Mouse (Mus musculus): Measurements from ENCODE around the gene Tmem206. TPM values are rescaled to one million over a fixed set of nuclear protein-coding genes. Genes with fewer than 3 reads are reported as not detected.

Tmem206 gene
- polyA plus RNA-seq, 1 experiment, result not detected

- no peak for TF ChIP-seq POLR2A (IDR thresholded peaks at IDR 0.05; ENCODE audit: insufficient read depth, low read depth, low read length)
- no peak for TF ChIP-seq CTCF (IDR thresholded peaks at IDR 0.05; ENCODE audit: insufficient read depth, low read depth, low read length)
- 33% methylated on average over 5 of the region's 5 CpGs for WGBS
- Histone ChIP-seq H3K27ac (ENCODE audit: insufficient read depth, low read depth, low read length) (peak overlapping the region; percentile 37; the same call in 1 of the 2 replicates), H3K4me3 (ENCODE audit: insufficient read depth, low read depth, low read length) (no peak overlapping the region), H3K4me1 (ENCODE audit: control insufficient read depth, insufficient read depth, low read length) (peaks cover 12% of the 10 kb centered on the region)
Measured at GRCm38 (mm10) chr1:191292348-191292747, 33.4 kb upstream of the Tmem206 start.

DNA sequence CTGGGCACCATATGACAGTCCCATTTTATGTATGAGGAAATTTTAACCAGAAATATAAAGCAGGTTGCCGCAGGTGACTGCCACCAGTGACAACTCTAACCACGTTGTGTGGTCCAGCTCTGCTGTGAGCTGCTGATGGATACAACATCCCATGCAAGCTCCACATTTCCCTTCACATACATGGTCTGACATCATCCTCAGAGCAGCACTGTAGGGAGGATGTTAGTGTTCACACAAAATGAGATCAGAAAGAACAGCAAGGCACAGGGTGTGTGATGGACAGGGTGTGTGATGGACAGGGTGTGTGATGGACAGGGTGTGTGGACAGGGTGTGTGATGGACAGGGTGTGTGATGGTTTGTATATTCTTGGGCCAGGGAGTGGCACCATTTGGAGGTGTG, 32.7 kb upstream of the Tmem206 start:
- no peak for TF ChIP-seq CTCF (IDR thresholded peaks at IDR 0.05; ENCODE audit: insufficient read depth, low read depth, low read length)
- TF ChIP-seq POLR2A (IDR thresholded peaks at IDR 0.05; ENCODE audit: insufficient read depth, low read depth, low read length), result no peak
- H3K27ac ChIP-seq (ENCODE audit: insufficient read depth, low read depth, low read length), result no peak overlapping the region
- H3K4me1 ChIP-seq (ENCODE audit: control insufficient read depth, insufficient read depth, low read length), result peaks cover 12% of the 10 kb centered on the region
- 85% methylated on average over 2 of the region's 2 CpGs for WGBS
- no peak overlapping the region for H3K4me3 ChIP-seq (ENCODE audit: insufficient read depth, low read depth, low read length)

GRCm38 (mm10) chr1:191293996-191294795, 31.5 kb upstream of the Tmem206 start:
- 87% methylated on average over 9 of the region's 9 CpGs for WGBS
- H3K4me3 ChIP-seq (ENCODE audit: insufficient read depth, low read depth, low read length), result no peak overlapping the region
- H3K27ac ChIP-seq (ENCODE audit: insufficient read depth, low read depth, low read length), result no peak overlapping the region
- TF ChIP-seq POLR2A (IDR thresholded peaks at IDR 0.05; ENCODE audit: insufficient read depth, low read depth, low read length) (no peak), CTCF (IDR thresholded peaks at IDR 0.05; ENCODE audit: insufficient read depth, low read depth, low read length) (no peak)
- H3K4me1 ChIP-seq (ENCODE audit: control insufficient read depth, insufficient read depth, low read length), result peaks cover 15% of the 10 kb centered on the region

- TF ChIP-seq POLR2A (IDR thresholded peaks at IDR 0.05; ENCODE audit: insufficient read depth, low read depth, low read length) (no peak), CTCF (IDR thresholded peaks at IDR 0.05; ENCODE audit: insufficient read depth, low read depth, low read length) (no peak)
- Histone ChIP-seq H3K4me1 (ENCODE audit: control insufficient read depth, insufficient read depth, low read length) (peaks cover 21% of the 10 kb centered on the region), H3K27ac (ENCODE audit: insufficient read depth, low read depth, low read length) (no peak overlapping the region), H3K4me3 (ENCODE audit: insufficient read depth, low read depth, low read length) (no peak overlapping the region)
- 41% methylated on average over 3 of the region's 3 CpGs for WGBS
Measured at GRCm38 (mm10) chr1:191295784-191296183, 29.9 kb upstream of the Tmem206 start.

GRCm38 (mm10) chr1:191296445-191296844, 29.3 kb upstream of the Tmem206 start:
- TF ChIP-seq CTCF (IDR thresholded peaks at IDR 0.05; ENCODE audit: insufficient read depth, low read depth, low read length) (no peak), POLR2A (IDR thresholded peaks at IDR 0.05; ENCODE audit: insufficient read depth, low read depth, low read length) (no peak)
- 34% methylated on average over 5 of the region's 5 CpGs for WGBS
- H3K27ac ChIP-seq (ENCODE audit: insufficient read depth, low read depth, low read length), result no peak overlapping the region
- H3K4me3 ChIP-seq (ENCODE audit: insufficient read depth, low read depth, low read length), result no peak overlapping the region
- H3K4me1 ChIP-seq (ENCODE audit: control insufficient read depth, insufficient read depth, low read length), result peaks cover 21% of the 10 kb centered on the region

- 93% methylated on average over 4 of the region's 4 CpGs for WGBS
- Histone ChIP-seq H3K27ac (ENCODE audit: insufficient read depth, low read depth, low read length) (no peak overlapping the region), H3K4me3 (ENCODE audit: insufficient read depth, low read depth, low read length) (no peak overlapping the region), H3K4me1 (ENCODE audit: control insufficient read depth, insufficient read depth, low read length) (peaks cover 16% of the 10 kb centered on the region)
- TF ChIP-seq POLR2A (IDR thresholded peaks at IDR 0.05; ENCODE audit: insufficient read depth, low read depth, low read length), result no peak
- TF ChIP-seq CTCF (IDR thresholded peaks at IDR 0.05; ENCODE audit: insufficient read depth, low read depth, low read length), result no peak
Measured at GRCm38 (mm10) chr1:191298304-191298703, 27.4 kb upstream of the Tmem206 start.

DNA sequence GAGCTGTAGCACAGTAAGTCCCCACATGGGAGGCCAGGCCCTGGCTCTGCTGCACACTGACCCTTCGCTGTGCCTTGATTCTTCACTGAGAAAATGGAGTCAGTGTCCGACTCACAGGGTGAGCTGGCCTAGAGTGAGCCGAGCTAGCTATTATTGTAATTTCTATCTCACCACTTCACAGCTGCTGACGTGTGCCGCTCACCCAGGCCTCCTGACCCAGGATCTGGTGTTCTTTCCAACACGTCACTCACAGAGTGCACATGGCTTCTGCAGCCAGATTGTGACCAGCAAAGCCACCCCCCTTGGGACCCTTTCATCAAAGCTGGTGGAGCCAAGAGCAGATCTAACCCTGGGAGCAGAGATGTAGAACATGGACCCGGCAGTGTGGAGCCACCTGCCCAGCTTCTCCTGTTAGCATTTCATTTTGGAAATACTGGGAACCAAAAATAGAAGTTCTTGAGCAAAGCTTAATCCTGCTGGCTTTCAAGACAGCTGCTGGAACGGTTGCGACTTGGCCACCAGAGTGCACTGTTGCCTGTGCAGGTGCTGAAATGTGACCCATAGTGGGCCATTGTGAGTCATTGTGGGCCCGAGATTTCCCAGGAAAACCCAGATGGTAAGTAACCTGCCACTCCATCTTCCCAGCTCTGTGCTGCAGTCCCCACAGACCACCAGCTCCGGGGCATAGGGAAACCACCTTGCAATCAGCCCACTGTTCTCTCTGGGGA, 26.3 kb upstream of the Tmem206 start:
- Histone ChIP-seq H3K4me3 (ENCODE audit: insufficient read depth, low read depth, low read length) (no peak overlapping the region), H3K27ac (ENCODE audit: insufficient read depth, low read depth, low read length) (no peak overlapping the region), H3K4me1 (ENCODE audit: control insufficient read depth, insufficient read depth, low read length) (peaks cover 16% of the 10 kb centered on the region)
- 51% methylated on average over 11 of the region's 11 CpGs for WGBS
- peak; percentile 47; the same call in 1 of the 2 replicates for TF ChIP-seq CTCF (IDR thresholded peaks at IDR 0.05; ENCODE audit: insufficient read depth, low read depth, low read length)
- no peak for TF ChIP-seq POLR2A (IDR thresholded peaks at IDR 0.05; ENCODE audit: insufficient read depth, low read depth, low read length)

DNA sequence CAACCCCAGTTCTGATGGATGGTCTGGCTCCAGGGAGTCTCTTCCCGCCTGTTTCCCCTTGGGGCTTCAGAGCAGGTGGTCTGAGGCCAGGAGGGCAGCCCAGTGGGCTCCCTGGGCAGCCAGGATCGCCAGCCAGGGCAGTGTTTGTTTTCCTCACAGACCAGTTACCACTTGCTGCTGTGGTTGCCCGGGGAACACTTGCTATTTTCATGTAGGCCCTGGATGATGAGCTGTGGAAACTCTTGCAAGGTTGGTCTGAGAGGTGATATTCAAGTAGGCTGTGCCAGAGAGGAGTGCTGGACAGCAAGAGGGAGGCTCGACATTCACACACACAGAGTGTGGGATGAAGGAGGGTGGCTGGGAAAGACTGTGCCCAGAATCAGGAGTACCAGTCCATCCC, 23.8 kb upstream of the Tmem206 start:
- Histone ChIP-seq H3K4me3 (ENCODE audit: insufficient read depth, low read depth, low read length) (no peak overlapping the region), H3K27ac (ENCODE audit: insufficient read depth, low read depth, low read length) (no peak overlapping the region), H3K4me1 (ENCODE audit: control insufficient read depth, insufficient read depth, low read length) (peaks cover 9% of the 10 kb centered on the region)
- TF ChIP-seq POLR2A (IDR thresholded peaks at IDR 0.05; ENCODE audit: insufficient read depth, low read depth, low read length), result no peak
- TF ChIP-seq CTCF (IDR thresholded peaks at IDR 0.05; ENCODE audit: insufficient read depth, low read depth, low read length), result no peak
- 40% methylated on average over 4 of the region's 4 CpGs for WGBS

GRCm38 (mm10) chr1:191303736-191304135, 22.0 kb upstream of the Tmem206 start:
- peaks cover 9% of the 10 kb centered on the region for H3K4me1 ChIP-seq (ENCODE audit: control insufficient read depth, insufficient read depth, low read length)
- no peak overlapping the region for H3K27ac ChIP-seq (ENCODE audit: insufficient read depth, low read depth, low read length)
- 71% methylated on average over 3 of the region's 3 CpGs for WGBS
- TF ChIP-seq POLR2A (IDR thresholded peaks at IDR 0.05; ENCODE audit: insufficient read depth, low read depth, low read length) (no peak), CTCF (IDR thresholded peaks at IDR 0.05; ENCODE audit: insufficient read depth, low read depth, low read length) (no peak)
- no peak overlapping the region for H3K4me3 ChIP-seq (ENCODE audit: insufficient read depth, low read depth, low read length)

Data from olfactory bulb, adult 2 months (tissue).